Mouse (Mus musculus): Measurements from ENCODE around the gene Scgb1c1.
"Not testable (repeated sequence)": the region's sequence is repeated elsewhere in the genome, so short reads cannot be mapped to it uniquely, and the experiment has no call there.

Gene Scgb1c1

DNA sequence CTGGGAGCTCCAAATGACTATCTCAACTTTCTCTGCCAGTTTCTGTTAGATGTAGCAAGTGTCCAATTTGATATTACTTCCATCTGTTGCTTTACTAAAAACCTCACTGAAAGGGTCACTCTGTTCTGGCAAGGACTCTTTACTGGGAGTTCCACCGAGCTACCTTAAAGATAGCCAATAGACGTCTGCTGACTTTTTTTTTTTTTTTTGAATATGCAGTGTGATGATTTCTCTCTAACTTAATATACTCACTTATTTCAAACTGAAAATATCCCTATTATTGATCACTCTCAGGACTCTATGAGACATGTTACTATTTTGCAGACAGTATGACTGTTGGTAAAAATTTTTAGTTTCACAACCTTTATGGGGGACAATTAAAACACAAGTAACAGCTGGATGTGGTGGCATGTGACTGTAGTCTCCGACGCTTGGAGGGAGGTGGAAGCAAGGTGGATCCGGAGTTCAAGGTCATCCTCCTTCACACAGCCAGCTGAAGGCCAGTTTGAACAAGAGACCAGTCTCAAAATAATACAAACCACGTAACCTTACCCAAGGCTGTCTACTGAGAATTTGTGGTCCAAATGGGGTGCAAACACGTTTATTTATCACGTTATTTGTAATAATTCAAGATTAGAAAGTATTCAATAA, 35.6 kb downstream of the Scgb1c1 start:
- no peak for DNase-seq (ENCODE audit: low spot score)

GRCm38 (mm10) chr7:140881696-140882468, 36.5 kb downstream of the Scgb1c1 start, which contains the start of the genes Psmd13 and Sirt3:
Gene Psmd13 (plus strand): TSS chr7:140881968.
Gene Sirt3 (minus strand): TSS chr7:140882309.
- DNase-seq (ENCODE audit: low spot score) = peak; percentile 84

DNA sequence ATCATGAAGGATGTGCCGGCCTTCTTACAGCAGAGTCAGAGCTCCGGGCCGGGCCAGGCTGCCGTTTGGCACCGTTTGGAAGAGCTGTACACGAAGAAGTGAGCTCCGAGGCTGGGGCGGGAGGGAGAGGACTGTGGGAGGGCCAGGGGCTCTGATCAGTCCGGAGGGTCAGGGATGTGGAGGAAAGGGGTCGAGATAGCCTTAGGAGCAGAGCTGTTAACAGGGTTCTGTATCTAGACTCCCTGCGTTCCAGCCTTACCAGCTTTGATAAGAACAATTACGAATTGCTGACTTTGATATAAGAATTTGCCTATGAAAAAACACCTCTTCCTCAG, 37.1 kb downstream of the Scgb1c1 start:
- no peak for DNase-seq (ENCODE audit: low spot score)

DNA sequence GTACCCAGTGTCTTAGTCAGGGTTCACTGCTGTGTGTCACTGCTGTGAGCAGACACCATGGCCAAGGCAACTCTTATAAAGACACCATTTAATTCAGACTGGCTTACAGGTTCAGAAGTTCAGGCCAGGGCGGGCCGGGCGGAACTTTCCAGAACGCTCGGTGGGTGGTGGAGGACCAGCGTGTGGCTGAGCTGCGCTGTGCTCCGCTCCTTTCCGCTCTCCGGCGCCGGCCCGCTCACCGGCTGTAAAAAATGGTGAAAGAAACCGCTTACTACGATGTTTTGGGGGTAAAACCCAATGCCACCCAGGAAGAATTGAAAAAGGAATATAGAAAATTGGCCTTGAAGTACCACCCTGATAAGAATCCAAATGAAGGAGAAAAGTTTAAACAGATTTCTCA, 45.3 kb downstream of the Scgb1c1 start:
- not testable (repeated sequence) for DNase-seq (ENCODE audit: low spot score)

DNA sequence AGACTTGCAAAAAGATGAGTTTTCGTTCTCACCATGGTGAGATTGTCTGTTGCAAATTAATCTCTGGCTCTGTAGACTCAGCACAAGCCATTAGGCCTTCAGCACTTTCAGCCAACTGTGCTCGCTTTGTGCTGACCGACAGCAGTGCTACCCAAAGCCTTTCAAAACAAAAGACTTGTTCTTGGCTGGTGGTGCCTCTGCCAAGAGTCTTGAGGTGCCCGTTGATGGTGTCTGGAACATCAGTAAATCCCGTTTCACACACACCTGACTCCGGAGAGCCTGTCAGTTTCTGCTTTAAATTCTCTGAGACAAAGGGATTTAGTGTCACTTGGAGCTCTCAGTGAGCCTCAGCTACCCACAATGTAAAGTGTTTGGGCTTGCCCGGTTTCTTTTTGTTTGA, 48.7 kb downstream of the Scgb1c1 start:
- DNase-seq (ENCODE audit: low spot score) = no peak

DNA sequence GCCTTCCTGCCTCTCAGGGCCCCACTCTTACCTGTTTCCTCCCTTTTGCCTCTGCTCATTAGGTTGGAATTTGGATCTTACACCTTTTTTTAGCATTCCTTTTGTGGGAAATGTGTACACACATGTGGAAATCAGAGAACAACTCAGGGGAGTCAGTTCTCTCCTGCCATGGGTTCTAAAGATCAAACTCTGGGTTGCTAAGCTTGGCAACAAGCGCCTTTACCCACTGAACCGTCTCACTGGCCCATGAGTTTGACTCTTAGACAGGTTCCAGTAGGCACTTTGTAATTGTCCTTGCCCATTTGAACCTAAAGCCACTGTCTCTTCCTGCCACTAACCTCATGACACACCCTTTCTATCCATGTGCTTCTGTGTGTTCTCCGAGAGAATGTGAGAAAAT, 49.3 kb downstream of the Scgb1c1 start:
- no peak for DNase-seq (ENCODE audit: low spot score)
